Mouse (Mus musculus) embryonic fibroblast, embryonic 13.5 days (primary cell): ENCODE results near the gene Psmb10.

Experiments
- CTCF ChIP-seq: IDR thresholded peaks from 2 replicates; pipeline ENCODE4 v1.5.1; 2011; ENCODE audit warnings: mild to moderate bottlenecking, control low read depth, low read length, moderate library complexity, borderline replicate concordance; ENCODE audit not compliant: insufficient read depth
- POLR2A ChIP-seq: IDR thresholded peaks from 2 replicates; pipeline ENCODE4 v1.6.1; 2011; ENCODE audit warnings: low read depth, mild to moderate bottlenecking, control low read depth, low read length, moderate library complexity

GRCm38 (mm10) chr8:105951057-105951659, 12.9 kb upstream of the Psmb10 start:
- no peak for TF ChIP-seq CTCF
- no peak for TF ChIP-seq POLR2A
